Mouse (Mus musculus) liver, embryonic 14.5 days (tissue): ENCODE results near the gene Hk1.

ENCODE experiments used
- CTCF ChIP-seq: IDR thresholded peaks from 2 replicates; pipeline ENCODE4 v1.5.1; 2016; ENCODE audit warnings: antibody characterized with exemption, low read depth, control low read depth
- EP300 ChIP-seq: IDR thresholded peaks from 2 replicates; pipeline ENCODE4 v1.6.1; 2016; ENCODE audit warnings: antibody characterized with exemption, low read depth

GRCm38 (mm10) chr10:62422255-62422654, 42.5 kb upstream of the Hk1 start, which contains the start of gene Hkdc1:
- no peak for TF ChIP-seq EP300
- TF ChIP-seq CTCF: no peak
